Mouse (Mus musculus) embryo, embryonic 10.5 days (tissue): ENCODE measurements around the gene Col4a2.

Experiments
- DNase-seq: peaks from one replicate; pipeline ENCODE4 v3.0.0-alpha.2; 2015; ENCODE audit warnings: low spot score

The Col4a2 gene

GRCm38 (mm10) chr8:11312349-11313175, at the start of gene Col4a2, which contains the start of gene Col4a1:
Gene Col4a2, plus strand, starts transcription at chr8:11312805.
Gene Col4a1, minus strand, starts transcription at chr8:11312826.
- peak; percentile 81 for DNase-seq

DNA sequence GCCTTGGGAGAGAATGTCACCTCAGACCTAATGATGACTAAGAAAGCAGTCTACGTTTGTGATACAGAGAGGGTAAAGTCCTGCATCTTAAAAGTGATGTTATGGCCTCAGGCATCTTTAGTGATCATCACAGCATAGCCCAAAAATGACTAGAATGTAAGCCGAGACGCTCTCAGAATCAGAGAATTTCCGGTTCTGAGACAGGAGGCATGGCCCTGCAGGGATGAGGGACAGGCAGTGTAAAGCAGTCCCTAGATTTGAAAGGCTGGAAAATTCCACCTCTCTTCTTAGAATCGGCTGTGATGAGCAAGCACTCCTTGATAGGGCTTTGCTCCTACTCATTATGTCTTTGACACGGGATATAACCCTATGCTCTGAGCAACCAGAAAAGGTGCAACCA, 48.8 kb upstream of the Col4a2 start:
- DNase-seq, result no peak

- DNase-seq, result no peak
These were observed 46.6 kb upstream of the Col4a2 start for GRCm38 (mm10) chr8:11265971-11266370.

GRCm38 (mm10) chr8:11266471-11266870, 46.1 kb upstream of the Col4a2 start:
- DNase-seq, result no peak

- no peak for DNase-seq
These were observed 43.9 kb upstream of the Col4a2 start for GRCm38 (mm10) chr8:11268753-11269152.

- no peak for DNase-seq
These were observed 41.8 kb upstream of the Col4a2 start for GRCm38 (mm10) chr8:11270826-11271225.

DNA sequence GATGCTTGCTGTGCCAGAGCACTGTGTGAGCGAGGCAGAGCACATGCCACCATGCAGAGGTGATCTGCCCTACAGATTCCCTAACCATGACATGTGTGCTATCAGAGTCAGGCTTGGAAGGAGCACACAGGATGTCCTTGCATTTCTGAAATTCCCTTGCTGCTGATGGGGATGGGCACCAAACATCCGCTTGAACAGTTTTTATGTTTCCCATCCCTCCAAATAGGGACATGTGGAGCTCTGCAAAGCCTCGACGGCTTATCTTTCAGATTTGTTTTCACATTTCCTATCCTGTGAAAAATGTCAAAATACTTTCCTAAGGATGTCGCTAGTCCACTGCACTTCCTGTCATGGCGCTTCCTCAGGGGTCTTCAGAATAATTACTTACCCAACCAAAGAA, 40.4 kb upstream of the Col4a2 start:
- DNase-seq, result no peak

DNA sequence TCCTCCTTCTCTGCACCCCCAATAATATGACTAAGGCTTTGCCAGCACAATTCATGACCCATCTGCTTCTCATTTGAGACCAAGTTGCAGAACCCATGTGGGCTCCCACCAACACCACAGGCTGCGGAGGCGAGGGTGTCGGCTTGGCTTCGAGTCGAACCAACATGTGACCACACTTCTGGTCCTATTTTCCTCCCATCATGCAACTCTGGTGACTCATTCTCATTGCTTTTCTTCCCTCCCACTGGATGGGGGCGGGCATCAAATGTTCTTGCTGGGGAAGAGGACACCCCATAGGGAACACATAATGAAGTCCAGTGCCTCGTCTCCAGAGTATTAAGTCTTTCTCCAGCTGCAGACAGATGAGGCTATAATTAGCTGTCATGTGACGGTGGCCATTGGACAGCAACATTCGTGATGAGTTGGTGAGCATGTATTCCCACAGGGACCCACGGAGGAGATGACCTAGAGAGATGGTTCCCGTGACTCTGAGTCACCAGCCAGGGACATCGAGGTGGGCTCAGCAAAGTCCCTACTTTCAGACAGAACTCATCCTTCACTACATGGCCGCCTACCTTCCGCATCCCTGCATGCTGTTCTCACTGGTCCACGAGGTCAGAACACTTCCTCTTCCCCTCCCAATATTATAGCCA, 39.0 kb upstream of the Col4a2 start:
- no peak for DNase-seq

- no peak for DNase-seq
These were observed 38.2 kb upstream of the Col4a2 start for GRCm38 (mm10) chr8:11274415-11274814.

DNA sequence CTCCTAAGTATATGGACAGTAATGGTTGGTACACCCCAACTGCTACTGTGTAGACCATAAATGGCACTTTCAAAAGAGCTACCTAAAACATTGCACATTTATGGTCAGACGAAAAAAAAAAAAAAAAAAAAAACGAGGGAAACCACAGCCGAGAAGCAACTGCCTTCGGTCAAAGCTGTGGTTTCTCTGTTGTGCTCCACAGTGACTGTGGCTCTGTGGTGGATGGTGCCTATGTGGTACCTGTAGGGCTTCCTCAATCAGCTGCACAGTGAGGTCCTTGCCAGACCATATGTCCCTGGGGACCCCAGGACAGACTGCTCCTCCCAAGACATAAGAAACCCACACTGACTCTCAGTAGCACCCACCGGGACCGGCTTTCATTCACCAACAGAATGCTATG, 36.3 kb upstream of the Col4a2 start:
- DNase-seq, result no peak

DNA sequence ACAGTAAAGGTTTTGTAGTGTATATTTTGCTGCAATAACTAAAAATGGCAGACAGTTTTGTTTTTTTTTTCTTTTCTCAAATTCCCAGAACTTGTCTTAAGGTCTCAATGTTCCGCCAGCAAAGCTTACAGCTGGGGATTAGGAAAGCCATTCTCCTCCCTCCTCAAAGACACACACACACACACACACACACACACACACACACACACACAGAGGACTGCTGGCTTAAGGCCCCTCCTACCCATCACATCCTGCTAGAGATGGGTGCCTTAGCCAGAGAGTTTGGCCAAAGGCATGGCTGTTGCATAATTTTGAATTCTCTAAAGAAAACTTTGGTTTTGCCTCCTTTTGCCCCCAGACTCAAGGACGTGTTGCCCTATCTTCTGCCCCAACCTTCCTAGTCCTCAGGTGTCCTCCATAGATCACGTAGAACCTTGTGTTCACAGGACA, 35.0 kb upstream of the Col4a2 start:
- DNase-seq, result no peak

DNA sequence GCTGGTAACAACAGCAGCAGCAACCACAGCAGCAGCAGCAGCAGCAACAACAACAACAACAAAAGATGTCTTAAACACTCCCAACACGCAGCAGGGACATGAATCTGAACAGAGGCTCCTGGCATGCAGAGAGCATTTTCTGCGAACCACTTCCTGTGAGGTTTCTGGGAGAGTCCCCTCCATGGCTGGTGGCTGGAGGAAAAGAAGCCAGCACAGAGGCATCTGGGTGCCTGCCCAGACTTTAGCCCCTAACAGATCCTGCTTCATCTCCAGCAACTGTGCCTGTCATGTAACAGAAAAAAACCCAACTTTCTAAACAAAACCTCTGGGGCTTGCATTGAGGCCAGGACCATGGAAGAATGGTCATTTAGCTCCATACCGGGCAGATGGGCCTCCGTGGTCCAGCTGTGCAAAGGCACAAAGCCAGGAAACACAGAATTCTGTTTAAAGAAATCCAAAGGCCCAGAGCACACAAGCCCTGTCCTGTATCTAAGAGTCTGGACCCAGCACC, 34.4 kb upstream of the Col4a2 start:
- no peak for DNase-seq

DNA sequence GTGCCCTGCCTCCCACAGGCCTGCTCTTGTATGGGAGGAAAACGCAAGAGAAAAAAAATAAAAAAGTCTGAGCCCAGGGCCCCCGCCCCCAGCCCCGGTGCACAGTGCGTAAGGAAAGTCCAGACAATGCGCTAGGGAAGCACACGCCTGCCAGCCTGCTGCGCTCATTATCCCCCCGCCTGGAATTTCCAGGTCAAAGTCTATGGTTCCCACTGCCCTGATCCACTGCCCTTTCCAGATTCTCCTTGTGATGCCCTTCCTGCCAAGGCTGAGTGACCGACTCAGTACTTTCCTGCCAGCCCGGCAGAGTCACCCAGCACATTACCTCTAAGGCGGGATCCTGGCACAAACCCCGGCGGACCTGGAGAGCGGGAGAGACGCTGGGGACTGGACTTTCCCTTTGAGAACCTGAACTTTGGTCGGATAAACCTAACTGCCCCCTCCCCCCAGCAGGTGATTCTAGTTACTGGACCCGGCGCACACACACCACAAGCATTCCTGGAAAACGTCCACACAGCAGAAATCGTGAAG, 33.2 kb upstream of the Col4a2 start:
- peak; percentile 61 for DNase-seq

DNA sequence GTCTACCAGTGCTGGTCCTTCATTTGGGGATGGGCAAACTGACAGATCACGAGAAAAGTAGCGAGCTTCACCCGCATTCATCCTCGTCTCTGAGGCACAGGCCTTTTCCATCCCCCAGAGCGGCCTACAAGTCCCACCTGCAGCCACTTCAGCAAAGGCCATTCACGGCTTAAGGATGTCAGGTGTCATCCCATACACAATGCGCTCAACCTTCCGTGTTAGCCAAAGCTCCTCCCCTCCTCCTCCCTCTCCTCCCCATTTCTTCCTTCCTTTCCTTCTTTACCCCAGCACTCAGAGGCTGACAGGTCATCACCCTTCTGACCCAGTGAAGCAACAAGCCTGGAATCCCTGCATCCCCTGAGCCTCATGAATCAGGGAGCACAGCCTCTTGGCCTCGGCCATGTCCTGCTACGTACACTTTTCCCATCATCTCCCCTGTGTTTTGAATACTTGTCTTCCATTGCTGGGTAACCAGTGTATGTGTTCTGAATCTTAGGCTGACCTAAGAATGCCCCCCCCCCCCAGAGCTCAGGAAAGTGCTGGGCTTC, 31.8 kb upstream of the Col4a2 start:
- no peak for DNase-seq

DNA sequence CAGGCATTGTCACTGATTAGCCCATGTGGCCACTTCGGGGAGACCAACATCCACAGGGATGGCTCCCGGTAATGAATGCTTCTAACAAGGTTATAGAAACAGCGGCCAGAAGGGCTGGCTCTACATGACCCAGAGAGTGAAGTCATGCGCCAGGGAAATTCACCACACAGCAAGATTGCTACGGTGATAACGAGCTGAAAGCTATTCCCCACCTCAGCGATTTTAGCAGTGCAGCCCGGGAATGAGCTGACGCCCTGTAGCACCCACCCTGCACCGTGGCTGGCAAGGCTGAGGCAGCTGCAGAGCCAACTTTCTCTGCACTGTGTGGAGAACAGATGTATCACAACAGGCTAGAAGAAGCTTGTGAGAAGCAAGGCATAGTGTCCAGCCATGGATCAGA, 30.5 kb upstream of the Col4a2 start:
- no peak for DNase-seq

GRCm38 (mm10) chr8:11282696-11283095, 29.9 kb upstream of the Col4a2 start:
- no peak for DNase-seq

DNA sequence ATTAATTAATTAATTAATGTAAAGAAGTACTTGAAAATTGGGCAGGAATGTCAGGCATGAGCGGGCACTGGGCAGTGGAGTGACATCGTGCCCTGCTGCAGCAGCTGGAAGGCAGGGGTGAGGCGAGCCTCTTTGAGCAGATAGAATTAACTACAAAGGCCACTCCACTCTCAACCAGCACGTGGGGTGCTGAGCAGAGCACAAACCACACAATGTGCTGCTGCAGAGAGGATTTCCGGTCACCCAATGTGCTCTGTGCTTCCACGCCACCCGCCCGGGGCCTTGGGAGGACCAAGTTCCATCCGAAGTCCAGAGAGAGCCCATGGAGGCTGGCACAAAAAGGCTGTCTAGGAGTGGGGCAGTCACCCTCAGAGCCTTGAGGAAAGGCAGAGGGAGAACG, 29.4 kb upstream of the Col4a2 start:
- no peak for DNase-seq

- DNase-seq, result no peak
These were observed 27.2 kb upstream of the Col4a2 start for GRCm38 (mm10) chr8:11285437-11285836.

- no peak for DNase-seq
These were observed 25.5 kb upstream of the Col4a2 start for GRCm38 (mm10) chr8:11287139-11287538.

DNA sequence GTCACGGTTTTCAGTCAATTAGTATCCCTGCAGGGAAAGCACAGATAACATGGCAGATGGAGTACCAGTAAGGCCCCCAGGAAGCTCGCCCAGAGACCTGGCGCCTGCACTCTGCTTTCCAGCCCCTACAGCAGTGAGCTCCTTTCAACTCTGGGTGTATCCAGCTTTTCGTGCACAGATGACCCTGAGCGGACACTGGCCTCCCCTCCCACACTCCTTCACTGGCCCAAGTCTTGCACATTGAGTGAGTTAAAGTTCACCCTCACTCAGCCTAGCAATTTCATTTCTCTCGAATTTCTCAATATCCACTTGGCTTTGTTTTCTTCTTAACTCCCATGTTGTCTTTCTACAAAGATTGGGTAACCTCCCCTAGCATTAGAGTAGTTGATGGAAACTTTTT, 24.3 kb upstream of the Col4a2 start:
- no peak for DNase-seq

DNA sequence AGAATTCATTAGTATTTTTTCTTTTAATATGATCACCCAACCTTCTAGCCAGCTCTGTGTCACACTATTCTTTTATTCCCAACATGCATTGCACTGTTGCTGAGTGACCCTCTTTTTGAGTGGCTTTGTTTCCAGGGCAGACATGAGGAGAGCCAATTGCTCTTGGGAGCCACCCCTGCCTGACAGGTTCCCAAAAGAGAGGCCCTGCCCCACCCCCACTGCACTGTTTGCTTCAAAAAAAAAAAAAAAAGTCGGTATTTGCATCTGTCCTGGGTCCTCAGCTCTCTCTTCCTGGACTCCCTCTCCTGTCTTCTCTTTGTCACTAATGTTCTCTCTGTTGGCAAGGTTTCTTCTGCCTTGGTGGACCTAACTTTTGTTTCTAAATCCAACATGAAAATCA, 22.1 kb upstream of the Col4a2 start:
- no peak for DNase-seq

- no peak for DNase-seq
These were observed 20.0 kb upstream of the Col4a2 start for GRCm38 (mm10) chr8:11292611-11293010.
